Mouse (Mus musculus): Measurements from ENCODE around the gene Calu.

DNA sequence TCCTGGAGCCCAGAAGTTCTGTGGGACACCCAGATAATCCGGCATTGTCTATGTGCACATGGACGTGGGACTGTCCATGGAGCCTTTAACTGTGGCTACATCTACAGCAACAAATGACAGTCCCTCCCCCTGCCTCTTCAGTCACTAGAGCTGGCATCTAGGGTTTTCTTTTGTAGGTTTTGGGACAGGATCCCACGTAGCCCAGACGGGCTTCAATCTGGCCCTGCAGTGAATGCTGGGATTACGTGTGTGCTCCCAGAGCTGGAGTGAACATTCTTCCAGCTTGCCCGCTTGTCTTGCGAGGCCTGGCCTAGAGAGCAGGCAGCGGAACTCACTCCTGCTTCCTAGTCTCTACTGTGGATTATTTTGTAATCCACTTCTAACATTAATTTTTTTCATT is 77.2 kb downstream of the Calu start:
- TF ChIP-seq CTCF (IDR thresholded peaks at IDR 0.05; ENCODE audit: extremely low read depth, insufficient read depth, insufficient read length, insufficient replicate concordance) (no peak), POLR2A (IDR thresholded peaks at IDR 0.05; ENCODE audit: low read depth, low read length) (no peak)

Data from spleen, adult 2 months (tissue).